Mouse (Mus musculus): Measurements from ENCODE around the gene Xpo6. TPM values are rescaled to one million over a fixed set of nuclear protein-coding genes. Genes with fewer than 3 reads are reported as not detected.

The Xpo6 gene
- 48.3 and 54.3 TPM in 2 replicates for polyA plus RNA-seq (2015; fragmentation: Nextera tagmentation; extraction: Ambion mirVana)

DNA sequence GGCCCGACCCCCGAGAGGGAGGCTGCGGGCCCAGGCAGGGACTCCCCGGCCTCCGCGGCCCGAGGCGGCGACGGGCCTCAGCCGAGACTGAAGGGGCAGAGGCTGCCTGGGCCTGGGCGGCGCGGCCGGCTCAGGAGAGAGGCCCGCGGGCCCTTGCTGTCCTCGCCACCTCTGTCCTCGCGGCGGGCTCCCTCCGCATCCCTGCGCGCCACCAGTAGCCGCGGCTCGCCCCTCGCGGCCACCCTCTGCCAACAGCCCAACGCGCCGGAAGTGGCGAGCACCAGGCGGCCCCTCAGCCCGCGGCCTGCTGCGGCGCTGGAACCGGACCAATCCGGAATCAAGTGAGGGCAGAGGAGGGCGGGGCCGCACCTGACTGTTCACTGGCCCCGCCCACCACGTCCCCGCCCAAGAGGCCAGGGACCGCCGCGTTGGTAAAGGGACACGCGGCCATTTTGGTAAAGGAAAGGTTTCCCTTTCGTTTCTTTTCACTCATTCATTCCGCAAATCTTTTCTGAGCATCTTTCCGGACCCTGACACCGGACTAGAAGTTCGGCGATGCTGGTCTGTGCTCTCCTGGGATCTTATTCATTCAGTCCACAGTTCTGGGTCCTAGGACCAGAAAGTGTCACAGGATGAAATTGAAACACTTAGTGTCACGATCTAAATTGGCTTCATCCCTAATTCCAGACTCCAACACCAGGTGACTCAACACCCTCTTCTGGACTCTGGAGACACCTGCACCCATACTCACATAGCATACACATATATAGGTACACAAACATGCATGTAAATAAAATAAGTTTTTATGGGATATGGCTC is at the start of gene Xpo6:
Gene Xpo6, minus strand, starts transcription at position 324 of the 819 bp plus-strand sequence.
- WGBS = under 1% methylated on average over 57 of the region's 57 CpGs
- Histone ChIP-seq H3K36me3 (ENCODE audit: insufficient read depth, low read length) (no peaks in the 10 kb centered on the region), H3K4me3 (ENCODE audit: low read length) (peak within 1 kb of the TSS; percentile 97), H3K9ac (replicated peaks; ENCODE audit: low read length) (peak within 1 kb of the TSS; percentile 96), H3K4me2 (replicated peaks; ENCODE audit: low read depth, low read length) (peak within 1 kb of the TSS; percentile 85), H3K27ac (ENCODE audit: low read length) (peak within 1 kb of the TSS; percentile 86), H3K4me1 (ENCODE audit: insufficient read depth, low read length) (peaks cover 20% of the 10 kb centered on the region), H3K9me3 (ENCODE audit: low read length) (no peaks in the 10 kb centered on the region), H3K27me3 (ENCODE audit: insufficient read depth, low read length) (no peaks in the 10 kb centered on the region)
- peak; percentile 97 for ATAC-seq (ENCODE audit: low FRiP score, low TSS enrichment)

DNA sequence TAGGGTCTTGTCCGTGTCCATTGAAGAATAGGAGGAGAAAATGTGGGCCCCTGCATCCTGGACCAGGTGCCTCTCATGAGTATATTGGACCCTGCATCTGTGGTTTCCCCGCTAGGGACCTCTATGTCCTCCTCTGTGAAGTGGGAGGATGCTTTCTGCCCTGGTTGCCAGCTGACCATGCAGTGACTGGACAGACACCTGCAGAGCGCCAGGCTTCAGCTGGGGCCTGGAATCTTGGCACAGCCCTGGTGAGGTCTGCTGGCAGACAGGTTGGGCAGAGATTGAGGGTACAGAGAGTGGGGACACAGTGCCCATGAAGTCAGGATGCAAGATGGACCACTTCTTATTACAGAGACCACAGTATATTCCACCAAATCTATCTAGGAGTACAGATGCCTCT is 49.7 kb upstream of the Xpo6 start:
- Histone ChIP-seq H3K4me2 (replicated peaks; ENCODE audit: low read depth, low read length) (no peak overlapping the region), H3K27ac (ENCODE audit: low read length) (no peak overlapping the region), H3K4me1 (ENCODE audit: insufficient read depth, low read length) (peaks cover 6% of the 10 kb centered on the region; the same call in 1 of the 2 replicates), H3K9ac (replicated peaks; ENCODE audit: low read length) (no peak overlapping the region), H3K9me3 (ENCODE audit: low read length) (no peaks in the 10 kb centered on the region), H3K27me3 (ENCODE audit: insufficient read depth, low read length) (peaks cover 4% of the 10 kb centered on the region; the same call in 1 of the 2 replicates), H3K36me3 (ENCODE audit: insufficient read depth, low read length) (no peaks in the 10 kb centered on the region), H3K4me3 (ENCODE audit: low read length) (no peak overlapping the region)
- 89% methylated on average over 3 of the region's 3 CpGs for WGBS
- ATAC-seq (ENCODE audit: low FRiP score, low TSS enrichment) = no peak

DNA sequence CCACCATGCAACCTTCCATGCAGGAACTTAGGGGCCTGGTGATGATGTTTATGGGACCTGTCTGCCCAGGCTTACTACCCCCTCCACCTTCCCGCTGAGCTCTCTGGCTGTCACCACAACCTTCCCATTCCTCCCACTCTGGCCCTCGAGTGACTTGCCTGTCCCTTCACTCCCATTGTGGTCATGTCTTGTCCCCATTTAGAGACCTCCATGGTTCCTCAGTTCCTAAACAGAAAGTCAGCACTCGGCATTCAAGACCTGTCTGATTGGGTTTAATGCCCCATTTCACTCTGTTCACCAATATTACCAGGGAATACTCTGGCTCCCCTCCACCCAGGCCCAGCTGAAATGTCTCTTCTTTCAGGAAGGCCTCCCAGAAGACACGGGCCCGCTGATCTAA is 48.8 kb upstream of the Xpo6 start:
- Histone ChIP-seq H3K9ac (replicated peaks; ENCODE audit: low read length) (no peak overlapping the region), H3K36me3 (ENCODE audit: insufficient read depth, low read length) (no peaks in the 10 kb centered on the region), H3K4me3 (ENCODE audit: low read length) (no peak overlapping the region), H3K27ac (ENCODE audit: low read length) (no peak overlapping the region), H3K4me1 (ENCODE audit: insufficient read depth, low read length) (peaks cover 6% of the 10 kb centered on the region; the same call in 1 of the 2 replicates), H3K9me3 (ENCODE audit: low read length) (no peaks in the 10 kb centered on the region), H3K4me2 (replicated peaks; ENCODE audit: low read depth, low read length) (no peak overlapping the region), H3K27me3 (ENCODE audit: insufficient read depth, low read length) (peaks cover 4% of the 10 kb centered on the region; the same call in 1 of the 2 replicates)
- no peak for ATAC-seq (ENCODE audit: low FRiP score, low TSS enrichment)
- 69% methylated on average over 5 of the region's 5 CpGs for WGBS

DNA sequence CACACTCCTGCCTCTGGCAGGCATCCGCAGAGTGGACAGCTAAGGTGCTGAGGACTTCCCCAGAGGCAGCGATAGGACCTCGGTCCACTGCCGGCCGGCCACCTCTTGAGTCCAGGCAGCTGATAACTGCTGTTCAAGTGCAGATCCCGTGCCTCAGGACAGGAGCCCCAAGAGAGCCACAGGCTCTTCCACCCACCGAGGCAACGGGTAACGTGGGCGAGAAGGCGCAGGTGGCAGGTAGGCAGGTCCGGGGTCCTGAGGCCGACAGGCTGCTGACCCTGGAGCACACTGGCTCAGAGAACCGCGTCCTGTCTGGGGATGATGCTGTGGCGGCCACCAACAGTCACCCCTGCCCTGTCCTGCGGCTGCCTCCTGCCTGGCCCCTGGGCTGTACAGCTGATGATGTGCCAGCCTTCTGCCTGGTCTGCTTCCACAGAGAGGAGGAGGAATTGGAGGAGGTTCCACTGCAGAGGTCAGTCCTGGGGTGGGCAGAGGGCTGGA is 48.4 kb upstream of the Xpo6 start:
- Histone ChIP-seq H3K27ac (ENCODE audit: low read length) (no peak overlapping the region), H3K9ac (replicated peaks; ENCODE audit: low read length) (peak overlapping the region; percentile 48; the same call in 1 of the 2 replicates), H3K36me3 (ENCODE audit: insufficient read depth, low read length) (no peaks in the 10 kb centered on the region), H3K4me1 (ENCODE audit: insufficient read depth, low read length) (peaks cover 6% of the 10 kb centered on the region; the same call in 1 of the 2 replicates), H3K9me3 (ENCODE audit: low read length) (no peaks in the 10 kb centered on the region), H3K4me3 (ENCODE audit: low read length) (no peak overlapping the region), H3K27me3 (ENCODE audit: insufficient read depth, low read length) (peaks cover 4% of the 10 kb centered on the region; the same call in 1 of the 2 replicates), H3K4me2 (replicated peaks; ENCODE audit: low read depth, low read length) (0 out of 2 replicates have a peak overlapping the region, but pooled peaks have one; percentile 26)
- ATAC-seq (ENCODE audit: low FRiP score, low TSS enrichment) = no peak
- 44% methylated on average over 17 of the region's 17 CpGs for WGBS

DNA sequence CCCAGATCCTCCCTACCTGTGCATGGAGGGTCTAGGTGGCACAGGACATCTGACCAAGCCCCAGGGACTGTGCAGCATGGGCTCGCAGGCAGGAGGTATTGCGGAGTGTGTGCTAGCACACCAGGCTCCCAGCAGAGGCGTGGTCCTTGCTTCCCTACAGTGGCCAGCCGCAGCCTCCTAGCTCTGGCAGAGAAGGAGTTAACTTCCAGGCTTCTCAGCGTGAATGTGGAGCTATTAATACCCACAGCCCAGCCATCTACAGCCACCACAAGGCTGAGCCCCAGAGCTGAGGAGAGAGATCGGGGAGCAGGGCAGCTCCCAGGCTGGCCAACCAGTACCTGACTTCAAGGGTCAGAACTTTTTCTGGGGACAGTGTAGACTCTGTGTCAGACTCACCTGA is 47.8 kb upstream of the Xpo6 start:
- H3K4me3 ChIP-seq (ENCODE audit: low read length) = no peak overlapping the region
- no peaks in the 10 kb centered on the region for H3K36me3 ChIP-seq (ENCODE audit: insufficient read depth, low read length)
- H3K27me3 ChIP-seq (ENCODE audit: insufficient read depth, low read length) = peaks cover 4% of the 10 kb centered on the region; the same call in 1 of the 2 replicates
- peaks cover 6% of the 10 kb centered on the region; the same call in 1 of the 2 replicates for H3K4me1 ChIP-seq (ENCODE audit: insufficient read depth, low read length)
- peak overlapping the region; percentile 26; the same call in 1 of the 2 replicates for H3K4me2 ChIP-seq (replicated peaks; ENCODE audit: low read depth, low read length)
- peak overlapping the region; percentile 48; the same call in 1 of the 2 replicates for H3K9ac ChIP-seq (replicated peaks; ENCODE audit: low read length)
- 5% methylated on average over 6 of the region's 6 CpGs for WGBS
- H3K27ac ChIP-seq (ENCODE audit: low read length) = no peak overlapping the region
- no peak for ATAC-seq (ENCODE audit: low FRiP score, low TSS enrichment)
- no peaks in the 10 kb centered on the region for H3K9me3 ChIP-seq (ENCODE audit: low read length)

DNA sequence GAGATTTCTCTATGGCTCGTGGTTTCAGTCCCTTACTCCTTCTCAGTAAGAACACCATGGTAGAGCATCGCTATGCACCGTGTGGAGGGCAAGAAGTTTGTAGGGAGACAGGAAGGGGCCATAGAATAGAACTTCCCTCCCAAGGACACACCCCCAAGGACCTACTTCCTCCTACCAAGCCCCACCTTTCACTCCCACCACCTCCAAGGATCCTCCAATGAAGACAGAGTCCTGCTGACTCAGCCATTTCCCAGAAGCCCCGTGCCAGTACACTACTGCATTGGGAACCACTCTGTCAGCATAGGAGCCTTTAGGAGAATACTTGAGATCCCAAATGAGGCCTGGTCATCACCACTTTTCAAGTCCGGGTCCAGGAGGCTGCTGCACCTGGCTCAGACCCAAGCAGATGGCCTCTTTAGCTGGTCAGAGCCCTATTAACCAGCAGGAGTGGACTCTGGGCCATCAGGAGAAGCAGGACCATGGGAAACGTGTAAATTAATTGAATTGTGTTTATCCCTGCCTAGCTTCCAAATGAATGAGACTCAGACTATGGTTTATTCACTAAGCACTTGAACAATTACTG is 44.0 kb upstream of the Xpo6 start:
- Histone ChIP-seq H3K9me3 (ENCODE audit: low read length) (no peaks in the 10 kb centered on the region), H3K27me3 (ENCODE audit: insufficient read depth, low read length) (peaks cover 3% of the 10 kb centered on the region; the same call in 1 of the 2 replicates), H3K9ac (replicated peaks; ENCODE audit: low read length) (no peak overlapping the region), H3K36me3 (ENCODE audit: insufficient read depth, low read length) (no peaks in the 10 kb centered on the region), H3K4me2 (replicated peaks; ENCODE audit: low read depth, low read length) (no peak overlapping the region), H3K27ac (ENCODE audit: low read length) (no peak overlapping the region), H3K4me3 (ENCODE audit: low read length) (no peak overlapping the region), H3K4me1 (ENCODE audit: insufficient read depth, low read length) (peaks cover 6% of the 10 kb centered on the region; the same call in 1 of the 2 replicates)
- WGBS = 78% methylated on average over 6 of the region's 6 CpGs
- no peak for ATAC-seq (ENCODE audit: low FRiP score, low TSS enrichment)

DNA sequence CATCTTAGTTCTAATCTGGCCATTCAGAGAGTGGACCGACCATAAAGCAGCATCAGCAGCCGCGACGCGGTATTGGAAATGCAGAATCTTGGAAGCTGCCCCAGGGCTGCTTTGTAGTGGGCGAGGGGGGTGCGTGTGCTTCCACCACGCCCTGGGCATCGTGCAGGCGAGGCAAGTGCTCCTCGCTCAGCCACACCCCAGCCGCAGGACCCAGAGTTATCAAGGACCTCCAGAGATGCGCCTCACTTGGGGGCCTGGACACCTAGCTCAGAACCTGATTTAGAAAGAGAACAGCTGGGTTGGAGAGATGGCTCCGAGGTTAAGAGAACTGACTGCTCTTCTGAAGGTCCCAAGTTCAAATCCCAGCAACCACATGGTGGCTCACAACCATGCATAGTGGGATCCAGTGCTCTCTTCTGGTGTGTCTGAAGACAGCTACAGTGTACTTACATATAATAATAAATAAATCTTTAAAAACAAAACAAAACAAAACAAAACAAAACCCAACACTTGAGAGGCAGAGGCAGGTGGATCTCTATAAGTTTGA is 40.6 kb upstream of the Xpo6 start:
- Histone ChIP-seq H3K9ac (replicated peaks; ENCODE audit: low read length) (no peak overlapping the region), H3K27me3 (ENCODE audit: insufficient read depth, low read length) (no peaks in the 10 kb centered on the region), H3K4me1 (ENCODE audit: insufficient read depth, low read length) (0 out of 2 replicates have a peak, but pooled peaks cover 5% of the 10 kb centered on the region), H3K9me3 (ENCODE audit: low read length) (no peaks in the 10 kb centered on the region), H3K27ac (ENCODE audit: low read length) (no peak overlapping the region), H3K4me2 (replicated peaks; ENCODE audit: low read depth, low read length) (no peak overlapping the region), H3K4me3 (ENCODE audit: low read length) (no peak overlapping the region), H3K36me3 (ENCODE audit: insufficient read depth, low read length) (no peaks in the 10 kb centered on the region)
- no peak for ATAC-seq (ENCODE audit: low FRiP score, low TSS enrichment)
- WGBS = 73% methylated on average over 14 of the region's 14 CpGs

DNA sequence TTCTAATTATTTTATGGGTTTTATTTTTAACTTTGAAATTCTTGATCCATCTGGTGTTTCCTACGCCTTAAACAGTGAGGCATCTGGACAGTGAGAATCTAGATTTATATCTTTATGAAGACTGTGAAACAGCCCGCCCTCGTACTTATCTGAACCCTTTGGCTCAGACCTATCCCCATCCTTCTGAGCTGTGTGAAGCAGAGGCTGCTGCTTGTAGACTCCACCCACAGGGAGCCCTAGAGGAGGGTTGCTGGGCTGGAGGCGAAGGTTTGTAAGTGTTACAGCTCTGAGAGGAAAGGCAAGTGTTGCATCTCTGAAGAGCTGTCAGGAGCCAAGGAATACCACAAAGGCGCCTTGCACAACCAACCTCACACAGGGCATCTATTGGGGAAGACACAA is 36.5 kb upstream of the Xpo6 start:
- ATAC-seq (ENCODE audit: low FRiP score, low TSS enrichment) = no peak
- 63% methylated on average over 5 of the region's 5 CpGs for WGBS
- no peaks in the 10 kb centered on the region for H3K36me3 ChIP-seq (ENCODE audit: insufficient read depth, low read length)
- no peak overlapping the region for H3K4me2 ChIP-seq (replicated peaks; ENCODE audit: low read depth, low read length)
- no peak overlapping the region for H3K27ac ChIP-seq (ENCODE audit: low read length)
- H3K4me3 ChIP-seq (ENCODE audit: low read length) = no peak overlapping the region
- 0 out of 2 replicates have a peak, but pooled peaks cover 5% of the 10 kb centered on the region for H3K4me1 ChIP-seq (ENCODE audit: insufficient read depth, low read length)
- H3K9me3 ChIP-seq (ENCODE audit: low read length) = no peaks in the 10 kb centered on the region
- H3K9ac ChIP-seq (replicated peaks; ENCODE audit: low read length) = no peak overlapping the region
- H3K27me3 ChIP-seq (ENCODE audit: insufficient read depth, low read length) = no peaks in the 10 kb centered on the region

DNA sequence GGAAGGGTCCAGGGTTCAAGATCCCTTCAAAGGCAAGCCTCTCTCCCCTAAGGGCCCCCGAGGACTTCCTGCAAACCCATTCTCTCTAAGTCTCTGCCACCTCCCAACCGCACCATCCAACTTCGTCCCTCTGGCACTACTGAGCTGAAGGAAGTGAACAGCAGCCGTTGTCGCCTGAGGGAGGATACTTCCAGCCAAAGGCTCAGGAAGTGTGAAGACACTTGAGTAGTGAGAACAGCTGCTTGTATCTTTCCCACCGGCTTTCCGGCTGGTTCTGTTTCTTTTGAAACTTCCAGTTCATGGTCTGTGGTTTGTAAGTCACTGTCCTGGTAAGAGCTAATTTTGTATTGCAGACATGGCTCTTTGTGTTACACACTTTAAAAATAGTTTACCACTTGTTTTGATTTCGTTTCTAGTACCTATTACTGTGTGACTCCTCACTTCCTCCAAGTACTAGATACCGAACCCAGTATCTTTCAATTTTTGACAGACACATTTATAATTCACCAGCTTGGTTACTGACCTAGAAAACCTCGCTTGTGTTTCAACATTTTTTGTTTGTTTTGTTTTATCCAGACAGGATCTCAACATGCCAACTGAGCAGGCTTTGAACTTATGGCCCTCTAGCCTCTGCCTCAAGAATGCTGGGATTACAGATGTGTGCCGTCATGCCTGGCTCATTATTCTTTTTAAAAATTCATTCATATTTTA is 35.9 kb upstream of the Xpo6 start:
- Histone ChIP-seq H3K9me3 (ENCODE audit: low read length) (no peaks in the 10 kb centered on the region), H3K4me1 (ENCODE audit: insufficient read depth, low read length) (0 out of 2 replicates have a peak, but pooled peaks cover 5% of the 10 kb centered on the region), H3K4me2 (replicated peaks; ENCODE audit: low read depth, low read length) (no peak overlapping the region), H3K27me3 (ENCODE audit: insufficient read depth, low read length) (no peaks in the 10 kb centered on the region), H3K27ac (ENCODE audit: low read length) (no peak overlapping the region), H3K9ac (replicated peaks; ENCODE audit: low read length) (no peak overlapping the region), H3K36me3 (ENCODE audit: insufficient read depth, low read length) (no peaks in the 10 kb centered on the region), H3K4me3 (ENCODE audit: low read length) (no peak overlapping the region)
- ATAC-seq (ENCODE audit: low FRiP score, low TSS enrichment) = no peak
- WGBS = 38% methylated on average over 11 of the region's 11 CpGs
